Mouse (Mus musculus) C3H10T1/2 (cell line): Measurements from ENCODE around the gene Lilr4b. TPM values are rescaled to one million over a fixed set of nuclear protein-coding genes. Genes with fewer than 3 reads are reported as not detected.

Experiments
- polyA plus RNA-seq, 2 experiments: library from polyadenylated mRNA; unstranded; fragments of >200 nt; fragmentation: generic; extraction: Trizol; gene quantifications; one replicate each; pipeline ENCODE4 v1.2.1; 2012; ENCODE audit warnings: missing spikeins in 2 of 2

Gene Lilr4b
- polyA plus RNA-seq: not detected

DNA sequence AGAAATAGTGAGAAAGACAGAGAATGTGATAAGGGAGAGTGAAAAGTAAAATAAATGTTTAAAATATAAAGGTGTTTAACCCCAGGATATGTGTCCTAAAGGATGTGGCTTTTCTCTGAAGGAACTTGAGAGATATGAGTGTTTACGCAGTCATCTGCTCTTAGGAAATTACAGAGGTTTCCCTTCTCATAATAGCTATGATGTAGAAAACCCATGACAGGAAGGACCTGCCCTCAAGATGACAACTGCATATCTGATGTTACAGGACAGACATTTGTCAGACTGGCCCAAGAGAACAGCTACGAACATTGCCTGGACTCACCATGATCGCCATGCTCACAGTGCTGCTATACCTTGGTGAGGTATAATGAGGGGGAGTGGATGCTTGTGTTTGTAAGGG, at the start of gene Lilr4b, which contains the start of gene Gm49339:
Gene Lilr4b, plus strand, starts transcription at position 236 of the 400 bp plus-strand sequence.
Gene Gm49339, plus strand, starts transcription at position 216 of the 400 bp plus-strand sequence.

GRCm38 (mm10) chr10:51490691-51491090, 10.3 kb downstream of the Lilr4b start, which contains the start of gene Lilrb4a:
Gene Lilrb4a, plus strand, starts transcription at chr10:51490956.

Other genes with a start within 250 kb of the Lilr4b start
- gene Gm49339, start within 50 bp of the Lilr4b start, polyA plus RNA-seq: not detected
- not detected for gene Lilrb4a, start 10.3 kb downstream of the Lilr4b start, polyA plus RNA-seq
- gene Fam162b, start 109.9 kb downstream of the Lilr4b start, polyA plus RNA-seq: not detected
- gene Gprc6a, start 150.8 kb downstream of the Lilr4b start, polyA plus RNA-seq: not detected
- not detected for gene Rfx6, start 197.1 kb downstream of the Lilr4b start, polyA plus RNA-seq